Mouse (Mus musculus): ENCODE data around the gene Ptpn7. TPM values are rescaled to one million over a fixed set of nuclear protein-coding genes. Genes with fewer than 3 reads are reported as not detected.

Gene Ptpn7
- polyA plus RNA-seq, 1 experiment = 0.29 TPM

Other genes starting within 250 kb of the Ptpn7 start
- 22.2 and 23.8 TPM in 2 replicates for gene Ppp1r12b, start 176.8 kb upstream of the Ptpn7 start, polyA plus RNA-seq (2012; rRNA removed)
- gene Ube2t, start 170.1 kb upstream of the Ptpn7 start, polyA plus RNA-seq (2012; rRNA removed) = 2.7 and 3.5 TPM in 2 replicates
- 2.9 and 3.0 TPM in 2 replicates for gene Lgr6, start 27.4 kb upstream of the Ptpn7 start, polyA plus RNA-seq (2012; rRNA removed)
- 285 and 297 TPM in 2 replicates for gene Arl8a, start 14.1 kb downstream of the Ptpn7 start, polyA plus RNA-seq (2012; rRNA removed)
- 555 and 600 TPM in 2 replicates for gene Gpr37l1, start 35.0 kb downstream of the Ptpn7 start, polyA plus RNA-seq (2012; rRNA removed)
- 0.34 and 0.63 TPM in 2 replicates for gene Elf3, start 125.9 kb downstream of the Ptpn7 start, polyA plus RNA-seq (2012; rRNA removed)
- gene Rnpep, start 151.4 kb downstream of the Ptpn7 start, polyA plus RNA-seq (2012; rRNA removed) = 54.2 and 54.4 TPM in 2 replicates
- 104 and 110 TPM in 2 replicates for gene Timm17a, start 181.1 kb downstream of the Ptpn7 start, polyA plus RNA-seq (2012; rRNA removed)
- 0.47 and 0.59 TPM in 2 replicates for gene Lmod1, start 192.1 kb downstream of the Ptpn7 start, polyA plus RNA-seq (2012; rRNA removed)
- 130 and 147 TPM in 2 replicates for gene Shisa4, start 242.5 kb downstream of the Ptpn7 start, polyA plus RNA-seq (2012; rRNA removed)